Mouse (Mus musculus): ENCODE data around the gene Ndufb3.
"Not testable (repeated sequence)": the region's sequence is repeated elsewhere in the genome, so short reads cannot be mapped to it uniquely, and the experiment has no call there.

Gene Ndufb3

GRCm38 (mm10) chr1:58617076-58617475 is 30.9 kb downstream of the Ndufb3 start:
- no peak for DNase-seq (ENCODE audit: low read depth, low spot score)

DNA sequence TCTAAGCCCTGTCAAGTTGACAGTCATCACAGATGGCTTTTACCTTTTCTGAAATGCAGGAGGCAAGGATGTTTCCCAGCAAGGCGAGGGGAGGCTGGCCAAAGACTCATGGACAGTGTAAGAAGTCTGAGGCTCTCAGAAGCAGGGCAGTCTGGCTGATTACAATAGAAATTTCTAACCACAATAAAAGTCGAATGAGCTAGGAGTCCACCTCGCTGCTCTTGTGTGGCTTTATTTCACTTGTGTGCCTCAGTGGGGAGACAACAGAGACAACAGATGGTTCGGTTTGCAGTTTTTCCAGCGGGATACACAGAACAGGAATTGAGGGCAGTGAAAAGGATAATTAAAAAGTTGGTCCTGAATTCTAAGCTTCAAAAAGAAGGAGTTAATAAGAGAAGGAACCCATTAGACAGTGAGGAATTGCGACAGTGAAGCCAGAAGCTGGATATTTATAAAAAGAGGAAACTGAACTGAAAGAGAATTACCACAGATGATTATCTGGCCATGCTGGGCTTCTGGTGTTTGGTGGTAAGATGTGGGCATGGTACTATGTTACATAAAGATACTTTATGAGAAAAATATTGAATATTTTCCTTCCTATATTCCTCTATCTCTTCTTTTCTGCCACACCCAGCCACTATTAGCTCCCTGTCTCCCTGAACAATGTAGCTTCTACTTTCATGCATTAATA is 31.9 kb downstream of the Ndufb3 start:
- DNase-seq (ENCODE audit: low read depth, low spot score): no peak

GRCm38 (mm10) chr1:58618766-58619165 is 32.6 kb downstream of the Ndufb3 start:
- DNase-seq (ENCODE audit: low read depth, low spot score): no peak

DNA sequence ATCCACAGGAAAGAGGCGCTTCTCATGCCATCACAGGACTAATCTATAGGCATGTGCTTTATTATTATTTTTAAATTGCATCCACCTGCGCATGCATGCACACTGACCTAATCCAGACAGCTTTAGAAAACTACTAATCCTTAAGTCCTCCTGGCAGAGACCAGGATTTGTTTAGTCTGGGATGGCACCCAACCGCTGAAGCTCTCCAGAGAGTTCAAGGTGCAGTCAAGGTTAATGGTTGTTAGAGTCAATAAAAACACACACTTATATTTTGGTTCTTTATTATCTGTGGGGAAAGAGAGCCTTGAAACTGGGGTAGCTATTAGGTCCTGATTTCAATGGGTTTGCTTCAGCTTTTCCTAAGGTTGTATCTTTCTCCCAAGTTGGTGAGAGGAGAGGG is 35.1 kb downstream of the Ndufb3 start:
- DNase-seq (ENCODE audit: low read depth, low spot score): no peak

- no peak for DNase-seq (ENCODE audit: low read depth, low spot score)
These were observed 36.0 kb downstream of the Ndufb3 start for GRCm38 (mm10) chr1:58621996-58622748.

GRCm38 (mm10) chr1:58628847-58629246 is 42.7 kb downstream of the Ndufb3 start:
- DNase-seq (ENCODE audit: low read depth, low spot score): not testable (repeated sequence)
